Mouse (Mus musculus) megakaryocyte, embryonic 14.5 days (primary cell): Measurements from ENCODE around the gene Oxld1.

ENCODE experiments used
- FLI1 ChIP-seq: IDR thresholded peaks from 2 replicates; pipeline ENCODE4 v1.6.1; 2012; ENCODE audit warnings: low read length, inconsistent platforms, mixed read lengths
- GATA1 ChIP-seq: IDR thresholded peaks from 3 replicates; pipeline ENCODE4 v1.6.1; 2012; ENCODE audit warnings: mixed read lengths, low read length, inconsistent platforms, borderline replicate concordance

- TF ChIP-seq GATA1 (no peak), FLI1 (no peak)
Measured at GRCm38 (mm10) chr11:120501701-120502100, 43.8 kb upstream of the Oxld1 start.
